Mouse (Mus musculus) erythroblast, embryonic 14.5 days (primary cell): ENCODE results near the gene Mobp.

Experiments
- GATA1 ChIP-seq: IDR thresholded peaks from 2 replicates; pipeline ENCODE4 v1.6.1; 2012; ENCODE audit warnings: low read length, inconsistent platforms, mixed read lengths
- TAL1 ChIP-seq: IDR thresholded peaks from 3 replicates; pipeline ENCODE4 v1.6.1; 2012; ENCODE audit warnings: low read length, inconsistent platforms, mixed read lengths

GRCm38 (mm10) chr9:120191362-120192098, 42.0 kb downstream of the Mobp start:
- no peak for TF ChIP-seq GATA1
- no peak for TF ChIP-seq TAL1
